Mouse (Mus musculus): ENCODE data around the gene Casp2. TPM values are rescaled to one million over a fixed set of nuclear protein-coding genes. Genes with fewer than 3 reads are reported as not detected.

Gene Casp2
- total RNA-seq, 2 experiments from 2014 or later = 29.7 to 35.5 TPM

DNA sequence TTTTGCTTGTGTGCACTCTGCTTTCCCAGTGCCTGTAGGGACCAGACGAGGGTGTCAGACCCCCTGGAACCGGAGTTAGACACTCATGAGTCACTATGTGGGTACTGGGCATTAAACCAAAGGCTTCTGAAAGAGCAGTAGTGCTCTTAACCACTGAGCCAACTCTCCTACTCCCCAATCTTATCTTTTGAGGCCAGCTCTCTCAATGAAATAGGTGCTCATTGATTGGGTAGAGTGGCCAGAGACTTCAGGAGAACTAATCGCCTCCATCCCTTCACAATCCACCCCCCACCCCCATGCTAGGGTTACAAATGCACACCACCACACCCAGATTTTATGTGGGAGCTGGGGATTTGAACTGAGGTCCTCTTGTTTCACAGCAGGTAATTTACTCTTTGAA, 64.0 kb downstream of the Casp2 start:
- intact Hi-C loops (cut with DNase I) = no loop called here
- no peak for DNase-seq (ENCODE audit: extremely low spot score in 1 of 2, low spot score in 2 of 2)

- intact Hi-C loops (cut with DNase I) = no loop called here
- DNase-seq (ENCODE audit: extremely low spot score in 1 of 2, low spot score in 2 of 2) = no peak
Measured at GRCm38 (mm10) chr6:42330216-42330615, 65.4 kb downstream of the Casp2 start.

- DNase-seq (ENCODE audit: extremely low spot score in 1 of 2, low spot score in 2 of 2) = no peak
- intact Hi-C loops (cut with DNase I) = no loop called here
Measured at GRCm38 (mm10) chr6:42330946-42331345, 66.2 kb downstream of the Casp2 start.

Other genes starting within 250 kb of the Casp2 start
- not detected for gene Sva, start 226.6 kb upstream of the Casp2 start, total RNA-seq (2021)
- not detected for gene Tas2r139, start 124.0 kb upstream of the Casp2 start, total RNA-seq (2021)
- not detected for gene Tas2r144, start 49.7 kb upstream of the Casp2 start, total RNA-seq (2021)
- gene Gstk1, start 19.1 kb upstream of the Casp2 start, total RNA-seq (2021) = 1 to 10 TPM; 5.1 to 7.1 TPM
- not detected for gene Tmem139, start 3.0 kb upstream of the Casp2 start, total RNA-seq (2021)
- gene Clcn1, start 21.7 kb downstream of the Casp2 start, total RNA-seq (2021) = 1 to 10 TPM; 3.9 to 4.8 TPM
- 100 to 1,000 TPM; 123 to 133 TPM for gene Fam131b, start 59.7 kb downstream of the Casp2 start, total RNA-seq (2021)
- gene Zyx, start 84.6 kb downstream of the Casp2 start, total RNA-seq (2021) = 10 to 100 TPM; 55.8 to 57.6 TPM
- under 1 TPM; 0.22 to 0.26 TPM for gene Epha1, start 108.3 kb downstream of the Casp2 start, total RNA-seq (2021)
- gene Tas2r143, start 135.3 kb downstream of the Casp2 start, total RNA-seq (2021) = not detected
- not detected for gene Tas2r135, start 140.4 kb downstream of the Casp2 start, total RNA-seq (2021)
- gene Tas2r126, start 169.6 kb downstream of the Casp2 start, total RNA-seq (2021) = not detected
- not detected for gene Olfr458, start 200.2 kb downstream of the Casp2 start, total RNA-seq (2021)
- not detected for gene Olfr457, start 211.3 kb downstream of the Casp2 start, total RNA-seq (2021)
- gene Olfr456, start 222.2 kb downstream of the Casp2 start, total RNA-seq (2021) = not detected

Measured in left cerebral cortex, postnatal 10 days (tissue).